Mouse (Mus musculus) layer of hippocampus, adult 11-12 months (tissue): ENCODE measurements around the gene Hs3st1.
A peak's percentile ranks its signal among the peaks of the same experiment; 100 is the strongest.

Experiments
- DNase-seq: peaks from one replicate; pipeline ENCODE4 v3.0.0; 2022; ENCODE audit warnings: low spot score

Gene Hs3st1

DNA sequence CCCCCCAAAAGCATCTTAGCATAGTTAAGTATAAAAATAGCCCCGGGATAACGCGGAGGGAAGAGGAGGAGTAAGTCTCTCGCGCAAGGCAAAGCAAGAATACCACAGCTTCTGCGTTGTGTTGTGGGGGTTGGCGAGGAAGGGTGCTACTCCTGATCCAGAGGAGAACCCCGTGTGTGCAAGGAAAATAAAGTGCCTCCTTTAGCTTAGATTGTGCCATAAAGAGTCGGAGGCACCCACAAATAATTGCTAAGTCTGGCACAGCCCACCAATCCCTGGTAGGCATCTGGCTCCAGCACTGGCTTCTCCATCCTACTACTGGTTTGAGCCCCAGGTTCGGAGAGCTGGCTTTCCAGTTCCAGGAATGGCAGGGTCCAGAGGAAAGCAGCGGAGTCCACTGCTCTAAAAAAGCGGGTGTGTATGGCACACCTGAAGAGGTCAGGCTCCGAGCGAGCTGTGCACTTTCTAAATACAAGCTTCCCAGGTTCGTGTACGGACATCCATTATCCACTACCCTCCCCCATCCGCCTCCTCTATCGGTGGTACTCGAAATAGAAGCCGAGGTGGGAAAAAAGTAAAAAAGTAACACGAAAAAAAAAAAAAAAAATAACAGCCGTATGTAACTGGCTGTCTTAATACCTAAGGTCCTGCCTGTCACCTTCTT lies 111.9 kb downstream of the Hs3st1 start:
- DNase-seq, result peak; percentile 39

- no peak for DNase-seq
Observed at GRCm38 (mm10) chr5:39642222-39642770, 113.0 kb downstream of the Hs3st1 start.

DNA sequence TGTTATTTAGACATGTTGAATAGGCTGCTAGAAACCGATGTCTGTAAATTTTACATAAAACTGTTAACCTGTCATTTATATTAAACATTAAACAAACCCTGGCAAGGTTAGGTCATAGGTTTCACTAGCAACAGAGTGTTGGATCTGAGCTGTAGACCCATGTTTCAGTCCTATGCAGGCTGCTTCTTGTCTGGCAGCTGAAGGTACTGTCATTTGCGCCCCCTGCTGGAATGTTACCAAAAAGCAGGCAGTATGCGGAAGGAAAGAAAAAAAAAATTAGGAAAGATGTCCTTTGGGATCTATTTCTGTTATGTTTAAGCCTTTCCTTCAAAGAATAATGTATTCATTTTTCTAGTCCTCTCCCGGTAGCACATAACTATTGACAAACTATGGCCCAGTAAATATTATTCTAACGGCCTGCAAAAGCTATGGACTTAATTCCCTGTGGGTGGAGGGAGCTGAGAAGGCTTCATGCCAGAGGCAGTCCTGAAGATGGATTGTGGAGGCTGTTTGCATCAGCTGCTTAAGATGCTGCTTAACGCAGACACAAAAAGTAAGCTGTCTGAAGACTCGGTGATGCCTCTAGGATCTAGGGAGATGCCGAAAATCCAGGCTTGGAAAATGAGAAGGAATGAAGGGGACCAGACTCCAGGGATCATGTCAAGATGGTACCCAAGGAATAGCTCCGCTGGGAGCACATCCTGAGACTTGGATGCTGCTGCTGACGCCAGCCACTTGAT lies 115.7 kb downstream of the Hs3st1 start:
- DNase-seq, result peak; percentile 82

DNA sequence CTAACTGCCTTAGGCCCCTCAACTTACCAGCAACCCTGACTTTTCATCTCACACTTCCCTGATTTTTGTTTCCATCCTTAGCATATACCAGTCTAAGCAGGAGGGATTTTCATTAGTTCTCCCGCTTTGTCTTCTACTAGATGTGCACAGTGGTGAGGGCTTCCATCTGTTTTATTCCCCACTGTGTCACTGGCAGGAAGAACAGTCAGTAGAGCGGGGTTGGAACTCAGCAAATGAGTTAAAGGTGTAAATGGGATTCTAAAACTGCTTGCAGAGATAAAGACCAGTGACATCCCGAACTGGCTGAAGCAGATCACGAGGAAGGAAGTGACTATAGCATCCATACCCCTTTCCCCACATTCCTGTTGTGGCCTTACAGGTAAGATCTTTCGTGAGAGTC lies 116.3 kb downstream of the Hs3st1 start:
- DNase-seq, result no peak

GRCm38 (mm10) chr5:39637874-39638273 lies 117.4 kb downstream of the Hs3st1 start:
- DNase-seq, result no peak

- DNase-seq, result no peak
Observed at GRCm38 (mm10) chr5:39636090-39636489, 119.2 kb downstream of the Hs3st1 start.

- no peak for DNase-seq
Observed at GRCm38 (mm10) chr5:39634300-39635047, 120.8 kb downstream of the Hs3st1 start.

DNA sequence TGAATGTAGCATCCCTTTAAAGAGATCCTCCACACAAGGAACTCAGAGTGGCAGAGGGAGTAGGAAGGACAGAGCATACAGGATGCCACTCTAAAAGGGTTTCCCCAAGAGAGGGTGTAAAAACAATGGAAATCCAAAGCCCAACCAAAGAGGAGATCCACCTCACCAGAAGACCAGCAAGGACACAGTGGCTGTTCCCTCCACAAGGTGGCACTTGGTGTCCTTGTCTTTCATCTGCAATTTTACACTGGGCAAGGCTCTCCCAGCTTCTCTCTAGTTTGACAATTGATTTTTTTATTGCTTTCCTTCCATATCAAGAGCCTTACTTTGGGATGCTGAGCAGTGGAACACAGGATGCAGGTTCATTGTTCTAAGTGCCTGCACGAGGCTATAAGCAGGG lies 122.1 kb downstream of the Hs3st1 start:
- no peak for DNase-seq

- no peak for DNase-seq
Observed at GRCm38 (mm10) chr5:39630841-39631240, 124.4 kb downstream of the Hs3st1 start.

DNA sequence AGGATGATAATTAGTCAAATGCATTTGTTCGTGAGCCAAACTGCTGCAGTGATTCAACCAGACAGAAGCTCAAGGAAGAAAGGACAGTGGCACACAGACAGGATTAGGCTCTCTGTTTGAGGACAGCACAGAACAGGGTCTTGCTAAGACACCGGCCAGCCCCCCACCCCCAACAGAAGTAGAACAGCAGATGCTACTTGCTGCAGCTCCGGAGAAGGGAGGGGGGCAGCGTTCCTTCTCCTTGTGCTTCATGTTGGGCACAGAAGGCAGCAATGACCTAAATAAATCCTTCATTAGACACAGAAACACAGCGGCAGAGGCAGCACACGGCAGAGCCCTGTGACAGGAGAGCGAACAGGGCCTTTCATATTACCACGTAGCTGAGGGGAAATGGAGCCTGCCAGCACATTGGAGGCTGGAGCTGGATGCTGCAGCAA lies 130.2 kb downstream of the Hs3st1 start:
- DNase-seq, result no peak

- DNase-seq, result no peak
Observed at GRCm38 (mm10) chr5:39624218-39624590, 131.1 kb downstream of the Hs3st1 start.

DNA sequence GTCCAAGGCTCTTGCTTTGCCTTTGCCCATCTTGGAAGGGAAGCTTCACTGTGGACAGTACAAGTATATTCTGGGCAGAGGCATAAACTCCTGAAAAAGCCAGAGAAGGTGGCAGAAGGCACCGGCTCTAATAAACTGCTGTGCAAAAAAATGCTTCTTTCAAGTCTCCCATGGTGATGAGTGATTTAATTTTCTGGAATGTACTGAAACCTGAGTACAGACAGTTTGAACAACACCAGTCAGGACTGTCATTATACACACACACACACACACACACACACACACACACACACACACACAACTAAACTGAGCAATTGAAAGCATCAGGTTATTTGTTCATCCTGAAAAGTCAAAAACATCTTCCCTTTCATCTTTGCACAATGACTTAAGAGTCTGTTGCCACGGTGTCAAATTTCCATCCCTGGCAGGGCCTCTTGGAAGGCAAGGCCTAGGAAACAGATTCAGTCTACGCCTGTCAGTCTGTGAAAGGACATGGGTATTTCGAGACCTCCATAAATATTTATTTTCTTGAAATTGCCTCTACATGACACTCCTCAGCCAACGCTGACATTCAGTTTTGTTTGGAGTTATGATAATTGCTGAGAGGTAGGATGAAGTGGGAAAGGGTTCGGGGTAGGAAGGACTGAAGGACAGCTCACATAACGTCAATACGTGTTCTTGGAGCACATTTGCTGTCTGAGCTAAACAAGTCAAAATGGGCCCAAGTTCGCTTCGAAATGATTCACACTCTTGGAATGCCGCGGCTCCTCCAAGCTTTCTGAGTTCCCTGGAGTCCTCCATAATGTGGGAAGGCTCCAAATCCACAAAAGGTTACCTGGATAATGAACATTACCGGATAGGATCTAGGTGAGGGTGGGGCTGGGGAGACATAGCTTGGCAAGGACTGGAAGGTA lies 131.7 kb downstream of the Hs3st1 start:
- no peak for DNase-seq

DNA sequence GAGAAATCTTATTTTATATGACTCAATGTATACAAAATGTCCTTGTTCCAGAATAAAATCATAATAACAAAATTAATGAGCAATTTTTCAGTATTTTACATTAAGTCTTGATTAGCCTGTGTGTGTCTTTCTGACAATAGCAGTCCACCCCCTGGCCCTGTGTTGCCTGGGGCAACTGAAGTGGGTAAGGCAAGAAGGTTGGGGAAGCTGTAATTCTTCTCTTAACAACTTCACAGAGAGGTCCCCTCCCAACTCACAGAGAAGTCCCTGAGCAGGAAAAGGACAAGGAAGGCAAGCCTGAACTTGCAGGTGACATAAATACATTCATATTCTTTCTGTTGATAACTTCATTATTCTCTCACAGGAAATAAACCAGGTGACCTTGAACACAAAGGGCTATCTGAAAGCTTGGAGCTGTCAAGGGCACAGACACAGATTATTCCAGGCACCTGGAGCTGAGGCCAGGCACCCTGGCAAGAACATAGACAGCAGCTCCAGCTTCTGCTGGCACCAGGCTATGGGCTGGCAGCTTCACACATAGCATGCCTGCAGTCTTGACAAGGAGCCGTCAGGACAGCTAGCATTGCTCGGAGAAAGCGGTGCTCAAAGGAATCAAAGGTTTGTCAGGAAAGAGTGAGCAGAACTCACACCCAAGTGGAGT lies 134.9 kb downstream of the Hs3st1 start:
- DNase-seq, result no peak

DNA sequence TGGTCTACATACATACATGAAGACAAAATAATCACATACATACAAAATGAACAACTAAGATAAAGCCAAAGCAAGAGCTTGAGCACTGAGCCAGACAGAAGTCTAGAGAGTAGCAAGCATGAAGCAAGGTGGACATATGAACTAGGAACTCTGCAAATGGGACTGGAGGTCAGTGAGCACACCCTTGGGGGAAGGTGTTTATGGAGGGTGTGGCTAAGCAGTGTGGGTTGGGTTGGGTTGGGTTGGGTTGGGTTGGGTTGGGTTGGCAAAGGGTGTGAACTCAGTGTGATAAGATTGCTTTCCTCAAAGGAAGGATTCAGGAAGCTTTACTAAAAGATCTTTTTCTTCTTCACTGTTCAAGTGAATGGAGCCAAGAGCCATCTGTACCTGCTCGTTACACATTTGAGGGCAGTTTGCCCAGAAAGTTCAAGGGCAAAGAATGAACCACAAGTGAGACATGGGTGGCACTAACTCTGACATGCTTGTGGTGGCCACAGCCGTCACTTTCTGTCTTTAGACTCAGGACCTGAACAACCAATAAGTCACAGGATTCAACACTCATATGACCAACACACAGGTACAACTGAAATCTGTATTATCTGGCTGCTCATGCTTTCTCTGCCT lies 137.8 kb downstream of the Hs3st1 start:
- DNase-seq, result no peak

- no peak for DNase-seq
Observed at GRCm38 (mm10) chr5:39615202-39615601, 140.1 kb downstream of the Hs3st1 start.

DNA sequence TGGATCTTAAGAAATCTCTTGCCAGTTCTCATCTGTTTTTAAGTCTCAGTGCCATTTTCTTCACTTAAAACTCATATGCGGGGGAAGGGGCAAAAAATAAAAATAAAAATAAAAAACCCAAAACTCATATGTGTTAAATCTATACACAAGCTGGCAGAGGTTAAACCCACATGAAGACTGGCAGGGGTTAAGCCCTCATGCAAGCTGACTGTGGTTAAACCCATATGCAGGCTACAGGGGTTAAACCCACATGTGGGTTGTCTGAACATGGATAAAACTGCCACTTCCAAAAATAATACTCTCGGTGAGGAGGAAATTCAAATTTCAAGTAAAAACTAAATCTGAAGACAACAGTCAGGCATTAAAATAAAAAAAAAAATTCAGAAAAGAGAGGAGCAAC lies 141.7 kb downstream of the Hs3st1 start:
- DNase-seq, result no peak

DNA sequence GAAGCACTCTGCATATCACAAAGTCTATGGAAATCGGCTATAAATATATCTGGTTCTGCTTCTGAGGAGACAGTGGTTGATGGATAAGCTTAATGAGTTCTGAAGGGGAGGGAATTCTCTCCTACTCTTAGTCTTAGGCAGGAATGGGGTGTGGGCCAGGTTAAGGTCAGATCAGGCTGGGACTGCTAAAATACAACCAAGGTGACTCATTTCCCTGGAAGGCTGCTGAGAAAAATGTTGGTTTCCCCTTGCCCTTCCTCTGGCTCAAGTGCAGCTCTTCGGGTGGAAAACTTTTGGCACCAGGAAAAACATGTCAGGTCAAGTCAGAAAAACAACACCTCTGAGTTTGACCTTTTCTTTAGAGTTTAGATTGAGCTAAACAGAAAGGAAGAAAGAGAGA lies 143.0 kb downstream of the Hs3st1 start:
- DNase-seq, result no peak

DNA sequence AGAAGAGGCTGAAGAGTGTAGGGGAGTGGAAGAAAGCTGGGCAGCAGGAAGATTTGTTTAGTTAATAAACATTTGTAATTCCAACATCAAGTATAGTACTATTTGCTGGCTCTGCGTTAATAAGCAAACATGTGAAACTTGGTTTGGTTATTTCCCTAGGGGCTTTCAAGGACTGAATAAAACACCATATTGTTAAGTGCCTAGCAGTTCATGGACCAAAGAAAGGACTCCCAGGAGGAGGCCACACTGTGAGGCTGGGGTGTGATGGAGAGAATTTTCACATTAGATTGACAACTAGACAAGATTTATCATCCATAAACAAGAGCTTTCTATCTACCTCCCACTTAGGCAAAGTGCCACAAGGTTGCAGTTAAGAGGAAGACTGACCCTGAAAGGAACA lies 147.0 kb downstream of the Hs3st1 start:
- DNase-seq, result no peak

DNA sequence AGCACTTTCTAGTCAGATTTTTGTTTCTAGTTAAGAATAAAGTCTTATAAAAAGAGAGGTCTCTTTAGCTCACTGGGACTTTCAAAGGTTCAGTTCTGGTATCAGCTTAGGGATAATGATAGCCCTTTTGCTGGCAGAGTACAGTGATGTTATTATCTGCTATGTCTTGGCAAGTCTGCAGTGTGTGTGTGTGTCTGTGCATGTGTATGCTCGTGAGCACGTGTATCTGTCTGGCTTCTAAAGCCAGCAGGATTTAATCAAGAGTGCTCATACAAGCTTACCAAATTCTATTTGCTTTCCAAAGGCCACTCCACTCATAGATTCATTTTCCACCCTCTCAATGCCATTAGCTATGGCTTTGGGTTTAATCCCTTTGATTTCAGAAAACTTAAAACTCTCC lies 160.5 kb downstream of the Hs3st1 start:
- DNase-seq, result no peak
